Mouse (Mus musculus) hindbrain, embryonic 14.5 days (tissue): ENCODE measurements around the gene Usp48. TPM values are rescaled to one million over a fixed set of nuclear protein-coding genes. Genes with fewer than 3 reads are reported as not detected.

Experiments used
- ATAC-seq: fragments of 200-750 bp; cut with Nextera tagmentation; 2 replicates; pipeline ENCODE4 v1.8.0; 2017; ENCODE audit warnings: moderate number of reproducible peaks, mild to moderate bottlenecking, moderate TSS enrichment, moderate library complexity; ENCODE audit not compliant: low FRiP score
- DNase-seq: peaks from one replicate; pipeline ENCODE4 v3.0.0-alpha.2; 2015; ENCODE audit warnings: low spot score
- H3K27ac ChIP-seq: fragments of 300-500 bp; sonication (generic); 2 replicates; pipeline ENCODE4 v1.5.1; 2014; ENCODE audit warnings: mild to moderate bottlenecking, moderate library complexity
- H3K27me3 ChIP-seq: fragments of 300-500 bp; sonication (generic); 2 replicates; pipeline ENCODE4 v1.6.1; 2014; ENCODE audit warnings: mild to moderate bottlenecking, low read length, mixed read lengths; ENCODE audit not compliant: control insufficient read depth, insufficient read depth
- H3K36me3 ChIP-seq: fragments of 300-500 bp; sonication (generic); replicated peaks from 2 replicates; pipeline ENCODE4 v1.6.1; 2014; ENCODE audit not compliant: control insufficient read depth, insufficient read depth
- H3K4me1 ChIP-seq: fragments of 300-500 bp; sonication (generic); replicated peaks from 2 replicates; pipeline ENCODE4 v1.6.1; 2014; ENCODE audit warnings: antibody characterized with exemption, low read length, mixed read lengths; ENCODE audit not compliant: control insufficient read depth, insufficient read depth
- H3K4me2 ChIP-seq: fragments of 300-500 bp; sonication (generic); replicated peaks from 2 replicates; pipeline ENCODE4 v1.6.1; 2014; ENCODE audit warnings: mild to moderate bottlenecking, moderate library complexity
- H3K4me3 ChIP-seq: fragments of 300-500 bp; sonication (generic); replicated peaks from 2 replicates; pipeline ENCODE4 v1.5.1; 2014; ENCODE audit warnings: mild to moderate bottlenecking, low read length
- H3K9ac ChIP-seq: fragments of 300-500 bp; sonication (generic); 2 replicates; pipeline ENCODE4 v1.6.1; 2014
- H3K9me3 ChIP-seq: fragments of 300-500 bp; sonication (generic); 2 replicates; pipeline ENCODE4 v1.6.1; 2016; ENCODE audit warnings: low read length; ENCODE audit not compliant: control insufficient read depth
- WGBS: fragments of 180-500 bp; shearing (Covaris S2); extraction: QIAGEN DNeasy Blood & Tissue Kit; methylation state at CpG from one replicate; pipeline ENCODE4 v1.1.7; 2014; 5-methylcytosine and 5-hydroxymethylcytosine counted together
- polyA plus RNA-seq: library from polyadenylated mRNA; unstranded; fragments of >200 nt; fragmentation: Nextera tagmentation; extraction: Ambion mirVana; gene quantifications from 2 replicates; pipeline ENCODE4 v1.2.1, GENCODE M21; 2014

Gene Usp48
- 65.3 and 70.9 TPM in 2 replicates for polyA plus RNA-seq

GRCm38 (mm10) chr4:137593601-137594495, at the start of gene Usp48:
Usp48 (plus strand) TSS chr4:137593755.
- H3K27me3 ChIP-seq: no peaks in the 10 kb centered on the region
- ATAC-seq (peak; percentile 93), DNase-seq (peak; percentile 100)
- peak within 1 kb of the TSS; percentile 85 for H3K4me3 ChIP-seq
- H3K9ac ChIP-seq: peak within 1 kb of the TSS; percentile 84
- under 1% methylated on average over 78 of the region's 92 CpGs for WGBS
- H3K4me2 ChIP-seq: peak within 1 kb of the TSS; percentile 97
- peak within 1 kb of the TSS; percentile 99 for H3K27ac ChIP-seq
- H3K36me3 ChIP-seq: no peaks in the 10 kb centered on the region
- H3K9me3 ChIP-seq: no peaks in the 10 kb centered on the region
- peaks cover 18% of the 10 kb centered on the region for H3K4me1 ChIP-seq

- H3K9me3 ChIP-seq: no peaks in the 10 kb centered on the region
- H3K27ac ChIP-seq: no peak overlapping the region
- H3K36me3 ChIP-seq: 0 out of 2 replicates have a peak, but pooled peaks cover 4% of the 10 kb centered on the region
- no peaks in the 10 kb centered on the region for H3K4me1 ChIP-seq
- no peak overlapping the region for H3K9ac ChIP-seq
- no peak overlapping the region for H3K4me3 ChIP-seq
- no peak overlapping the region for H3K4me2 ChIP-seq
- H3K27me3 ChIP-seq: no peaks in the 10 kb centered on the region
- no peak for ATAC-seq
- DNase-seq: no peak
- WGBS: 91% methylated on average over 9 of the region's 9 CpGs
Observed at GRCm38 (mm10) chr4:137545568-137545967, 48.0 kb upstream of the Usp48 start.

GRCm38 (mm10) chr4:137546003-137546525, 47.5 kb upstream of the Usp48 start:
- WGBS: 69% methylated on average over 5 of the region's 5 CpGs
- Histone ChIP-seq H3K4me3 (no peak overlapping the region), H3K27ac (no peak overlapping the region), H3K4me2 (no peak overlapping the region), H3K9me3 (no peaks in the 10 kb centered on the region), H3K4me1 (no peaks in the 10 kb centered on the region), H3K27me3 (no peaks in the 10 kb centered on the region), H3K9ac (no peak overlapping the region), H3K36me3 (0 out of 2 replicates have a peak, but pooled peaks cover 4% of the 10 kb centered on the region)
- ATAC-seq (no peak), DNase-seq (peak; percentile 27)

- no peak overlapping the region for H3K27ac ChIP-seq
- DNase-seq (no peak), ATAC-seq (no peak)
- no peak overlapping the region for H3K9ac ChIP-seq
- 96% methylated on average over 17 of the region's 17 CpGs for WGBS
- H3K4me2 ChIP-seq: no peak overlapping the region
- H3K36me3 ChIP-seq: 0 out of 2 replicates have a peak, but pooled peaks cover under 1% of the 10 kb centered on the region
- H3K27me3 ChIP-seq: no peaks in the 10 kb centered on the region
- no peaks in the 10 kb centered on the region for H3K9me3 ChIP-seq
- H3K4me3 ChIP-seq: no peak overlapping the region
- H3K4me1 ChIP-seq: no peaks in the 10 kb centered on the region
Observed at GRCm38 (mm10) chr4:137553466-137553865, 40.1 kb upstream of the Usp48 start.

GRCm38 (mm10) chr4:137556673-137557210, 36.8 kb upstream of the Usp48 start:
- ATAC-seq: no peak
- no peaks in the 10 kb centered on the region for H3K36me3 ChIP-seq
- no peak overlapping the region for H3K9ac ChIP-seq
- H3K4me1 ChIP-seq: no peaks in the 10 kb centered on the region
- no peak overlapping the region for H3K4me3 ChIP-seq
- no peak overlapping the region for H3K27ac ChIP-seq
- DNase-seq: no peak
- H3K9me3 ChIP-seq: no peaks in the 10 kb centered on the region
- 85% methylated on average over 16 of the region's 16 CpGs for WGBS
- no peak overlapping the region for H3K4me2 ChIP-seq
- H3K27me3 ChIP-seq: no peaks in the 10 kb centered on the region

GRCm38 (mm10) chr4:137569873-137570272, 23.7 kb upstream of the Usp48 start:
- H3K4me1 ChIP-seq: no peaks in the 10 kb centered on the region
- H3K27me3 ChIP-seq: no peaks in the 10 kb centered on the region
- no peak overlapping the region for H3K4me2 ChIP-seq
- 77% methylated on average over 9 of the region's 9 CpGs for WGBS
- H3K9me3 ChIP-seq: no peaks in the 10 kb centered on the region
- no peaks in the 10 kb centered on the region for H3K36me3 ChIP-seq
- H3K9ac ChIP-seq: no peak overlapping the region
- ATAC-seq (no peak), DNase-seq (no peak)
- no peak overlapping the region for H3K27ac ChIP-seq
- no peak overlapping the region for H3K4me3 ChIP-seq

- DNase-seq (no peak), ATAC-seq (no peak)
- no peak within 1 kb of the TSS for H3K4me2 ChIP-seq
- H3K4me3 ChIP-seq: no peak within 1 kb of the TSS
- H3K4me1 ChIP-seq: peaks cover 5% of the 10 kb centered on the region; the same call in 1 of the 2 replicates
- H3K9me3 ChIP-seq: no peaks in the 10 kb centered on the region
- WGBS: 78% methylated on average over 10 of the region's 10 CpGs
- H3K27me3 ChIP-seq: peaks cover 13% of the 10 kb centered on the region
- H3K27ac ChIP-seq: no peak within 1 kb of the TSS
- H3K36me3 ChIP-seq: no peaks in the 10 kb centered on the region
- H3K9ac ChIP-seq: no peak within 1 kb of the TSS
Observed at GRCm38 (mm10) chr4:137574469-137574868, 19.1 kb upstream of the Usp48 start, which contains the start of gene Ldlrad2. Ldlrad2 (minus strand) TSS chr4:137574569.

- Histone ChIP-seq H3K4me3 (no peak overlapping the region), H3K27ac (no peak overlapping the region), H3K4me2 (no peak overlapping the region), H3K4me1 (peaks cover 5% of the 10 kb centered on the region; the same call in 1 of the 2 replicates), H3K36me3 (no peaks in the 10 kb centered on the region), H3K9ac (no peak overlapping the region), H3K9me3 (no peaks in the 10 kb centered on the region), H3K27me3 (peaks cover 18% of the 10 kb centered on the region)
- no peak for ATAC-seq
- 94% methylated on average over 12 of the region's 12 CpGs for WGBS
- DNase-seq: no peak
Observed at GRCm38 (mm10) chr4:137577486-137577885, 16.1 kb upstream of the Usp48 start.

GRCm38 (mm10) chr4:137578181-137578845, 15.2 kb upstream of the Usp48 start:
- Histone ChIP-seq H3K9ac (peak overlapping the region; percentile 34; the same call in 1 of the 2 replicates), H3K4me1 (peaks cover 5% of the 10 kb centered on the region; the same call in 1 of the 2 replicates), H3K27me3 (peaks cover 18% of the 10 kb centered on the region), H3K4me3 (peak overlapping the region; percentile 27), H3K36me3 (no peaks in the 10 kb centered on the region), H3K27ac (no peak overlapping the region), H3K9me3 (no peaks in the 10 kb centered on the region), H3K4me2 (peak overlapping the region; percentile 60)
- DNase-seq: peak; percentile 52
- no peak for ATAC-seq
- 4% methylated on average over 39 of the region's 39 CpGs for WGBS
